Mouse (Mus musculus) kidney, postnatal 0 days (tissue): ENCODE data around the gene Fam135a. TPM values are rescaled to one million over a fixed set of nuclear protein-coding genes. Genes with fewer than 3 reads are reported as not detected.
A peak's percentile ranks its signal among the peaks of the same experiment; 100 is the strongest.

ENCODE experiments used
- ATAC-seq: fragments of 200-750 bp; cut with Nextera tagmentation; replicated peaks from 2 replicates; pipeline ENCODE4 v1.8.0; 2017; ENCODE audit warnings: low read depth, moderate number of reproducible peaks, moderate TSS enrichment, moderate library complexity; ENCODE audit not compliant: low FRiP score
- DNase-seq: peaks from one replicate; pipeline ENCODE4 v3.0.0-alpha.2; 2016; ENCODE audit warnings: low spot score
- H3K27ac ChIP-seq: fragments of 300-500 bp; sonication (generic); 2 replicates; pipeline ENCODE4 v1.5.1; 2014; ENCODE audit warnings: mild to moderate bottlenecking
- H3K27me3 ChIP-seq: fragments of 300-500 bp; sonication (generic); 2 replicates; pipeline ENCODE4 v1.6.1; 2014; ENCODE audit warnings: low read length, mixed read lengths; ENCODE audit not compliant: insufficient read depth
- H3K36me3 ChIP-seq: fragments of 300-500 bp; sonication (generic); 2 replicates; pipeline ENCODE4 v1.6.1; 2014; ENCODE audit warnings: low read length, mixed read lengths; ENCODE audit not compliant: insufficient read depth
- H3K4me1 ChIP-seq: fragments of 300-500 bp; sonication (generic); replicated peaks from 2 replicates; pipeline ENCODE4 v1.6.1; 2014; ENCODE audit warnings: antibody characterized with exemption, low read length, mixed read lengths; ENCODE audit not compliant: insufficient read depth
- H3K4me2 ChIP-seq: fragments of 300-500 bp; sonication (generic); 2 replicates; pipeline ENCODE4 v1.6.1; 2014; ENCODE audit warnings: mild to moderate bottlenecking, low read length, moderate library complexity, mixed read lengths
- H3K4me3 ChIP-seq: fragments of 300-500 bp; sonication (generic); replicated peaks from 2 replicates; pipeline ENCODE4 v1.5.1; 2014; ENCODE audit warnings: low read depth, low read length
- H3K9ac ChIP-seq: fragments of 300-500 bp; sonication (generic); 2 replicates; pipeline ENCODE4 v1.6.1; 2014; ENCODE audit warnings: low read depth, low read length
- H3K9me3 ChIP-seq: fragments of 300-500 bp; sonication (generic); replicated peaks from 2 replicates; pipeline ENCODE4 v1.6.1; 2016; ENCODE audit warnings: low read length, inconsistent platforms, mixed read lengths
- CTCF ChIP-seq: IDR thresholded peaks from 2 replicates; pipeline ENCODE4 v1.5.1; 2016; ENCODE audit warnings: antibody characterized with exemption, low read depth, mild to moderate bottlenecking, moderate library complexity
- WGBS: fragments of 180-500 bp; shearing (Covaris S2); extraction: QIAGEN DNeasy Blood & Tissue Kit; methylation state at CpG from one replicate; pipeline ENCODE4 v1.1.7; 2014; 5-methylcytosine and 5-hydroxymethylcytosine counted together
- polyA plus RNA-seq: library from polyadenylated mRNA; unstranded; fragments of >200 nt; fragmentation: Nextera tagmentation; extraction: Ambion mirVana; gene quantifications from 2 replicates; pipeline ENCODE4 v1.2.1, GENCODE M21; 2015

Gene Fam135a
- polyA plus RNA-seq, 1 experiment from 2014 or later, result 21.8 TPM

DNA sequence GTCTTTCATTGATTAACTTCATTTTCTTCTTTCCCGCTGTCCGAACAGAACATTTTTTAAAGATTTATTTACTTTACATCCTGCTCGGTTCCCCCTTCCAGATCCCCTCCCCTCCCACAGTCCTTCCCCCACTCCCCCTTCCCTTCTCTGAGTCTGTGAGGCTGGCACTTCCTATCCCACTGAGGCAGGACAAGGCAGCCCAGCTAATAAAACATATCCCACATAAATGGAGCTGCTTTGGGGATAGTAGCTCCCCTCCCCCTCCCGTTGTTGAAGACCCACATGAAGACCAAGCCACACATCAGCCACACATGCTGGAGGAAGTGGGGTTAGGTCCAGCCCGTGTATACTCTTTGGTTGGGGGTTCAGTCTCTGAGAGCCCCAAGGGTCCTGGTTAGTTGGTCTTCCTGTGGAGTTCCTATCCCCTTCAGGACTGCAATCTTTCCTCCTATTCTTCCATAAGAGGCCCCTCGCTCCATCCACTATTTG is 773 bp upstream of the Fam135a start:
- H3K4me1 ChIP-seq, result peaks cover 11% of the 10 kb centered on the region; the same call in 1 of the 2 replicates
- peak overlapping the region; percentile 58; the same call in 1 of the 2 replicates for H3K27ac ChIP-seq
- TF ChIP-seq CTCF, result no peak
- DNase-seq, result no peak
- H3K4me3 ChIP-seq, result peak overlapping the region; percentile 85
- H3K9me3 ChIP-seq, result no peaks in the 10 kb centered on the region
- no peak for ATAC-seq
- WGBS, result 50% methylated on average over 6 of the region's 6 CpGs
- no peaks in the 10 kb centered on the region for H3K36me3 ChIP-seq
- H3K4me2 ChIP-seq, result peak overlapping the region; percentile 89
- no peaks in the 10 kb centered on the region for H3K27me3 ChIP-seq
- peak overlapping the region; percentile 96 for H3K9ac ChIP-seq

DNA sequence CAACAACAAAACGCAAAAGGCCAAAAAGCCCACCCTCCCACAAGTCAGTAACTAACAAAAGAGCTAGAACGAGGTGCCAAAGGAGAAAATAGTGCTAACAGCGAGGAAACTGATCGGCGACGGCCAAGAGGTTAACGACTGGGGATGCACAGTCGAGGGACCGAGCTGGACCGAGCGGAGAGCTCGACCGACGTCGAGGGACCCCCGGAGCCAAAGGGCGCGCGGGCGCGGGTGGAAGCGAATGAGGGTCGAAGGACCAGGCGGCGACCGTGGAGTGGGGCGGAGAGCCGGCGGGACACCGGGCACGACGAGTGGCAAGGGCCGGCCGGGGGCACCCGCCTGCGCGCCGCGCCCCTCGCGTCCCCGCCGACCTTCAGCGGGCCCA is 608 bp downstream of the Fam135a start:
- no peaks in the 10 kb centered on the region for H3K9me3 ChIP-seq
- DNase-seq, result peak; percentile 46
- peak overlapping the region; percentile 89 for H3K4me2 ChIP-seq
- peak overlapping the region; percentile 85 for H3K4me3 ChIP-seq
- H3K27ac ChIP-seq, result peak overlapping the region; percentile 77
- TF ChIP-seq CTCF, result no peak
- no peaks in the 10 kb centered on the region for H3K27me3 ChIP-seq
- ATAC-seq, result peak; percentile 35
- H3K4me1 ChIP-seq, result peaks cover 11% of the 10 kb centered on the region; the same call in 1 of the 2 replicates
- peak overlapping the region; percentile 96 for H3K9ac ChIP-seq
- 0 out of 2 replicates have a peak, but pooled peaks cover 1% of the 10 kb centered on the region for H3K36me3 ChIP-seq
- WGBS, result under 1% methylated on average over 38 of the region's 44 CpGs

- no peak overlapping the region for H3K9ac ChIP-seq
- H3K27me3 ChIP-seq, result no peaks in the 10 kb centered on the region
- peaks cover 11% of the 10 kb centered on the region; the same call in 1 of the 2 replicates for H3K4me1 ChIP-seq
- WGBS, result 42% methylated on average over 8 of the region's 8 CpGs
- TF ChIP-seq CTCF, result no peak
- no peak overlapping the region for H3K4me3 ChIP-seq
- H3K4me2 ChIP-seq, result no peak overlapping the region
- no peak overlapping the region for H3K27ac ChIP-seq
- DNase-seq (no peak), ATAC-seq (no peak)
- H3K36me3 ChIP-seq, result 0 out of 2 replicates have a peak, but pooled peaks cover 4% of the 10 kb centered on the region
- no peaks in the 10 kb centered on the region for H3K9me3 ChIP-seq
Measured at GRCm38 (mm10) chr1:24097541-24097940, 2.6 kb downstream of the Fam135a start.

- H3K4me3 ChIP-seq, result no peak overlapping the region
- ATAC-seq (no peak), DNase-seq (no peak)
- no peaks in the 10 kb centered on the region for H3K27me3 ChIP-seq
- no peak for TF ChIP-seq CTCF
- no peaks in the 10 kb centered on the region for H3K9me3 ChIP-seq
- 95% methylated on average over 7 of the region's 7 CpGs for WGBS
- no peak overlapping the region for H3K27ac ChIP-seq
- 0 out of 2 replicates have a peak, but pooled peaks cover 5% of the 10 kb centered on the region for H3K4me1 ChIP-seq
- no peak overlapping the region for H3K9ac ChIP-seq
- no peak overlapping the region for H3K4me2 ChIP-seq
- H3K36me3 ChIP-seq, result 0 out of 2 replicates have a peak, but pooled peaks cover 4% of the 10 kb centered on the region
Measured at GRCm38 (mm10) chr1:24092414-24092813, 7.7 kb downstream of the Fam135a start.

DNA sequence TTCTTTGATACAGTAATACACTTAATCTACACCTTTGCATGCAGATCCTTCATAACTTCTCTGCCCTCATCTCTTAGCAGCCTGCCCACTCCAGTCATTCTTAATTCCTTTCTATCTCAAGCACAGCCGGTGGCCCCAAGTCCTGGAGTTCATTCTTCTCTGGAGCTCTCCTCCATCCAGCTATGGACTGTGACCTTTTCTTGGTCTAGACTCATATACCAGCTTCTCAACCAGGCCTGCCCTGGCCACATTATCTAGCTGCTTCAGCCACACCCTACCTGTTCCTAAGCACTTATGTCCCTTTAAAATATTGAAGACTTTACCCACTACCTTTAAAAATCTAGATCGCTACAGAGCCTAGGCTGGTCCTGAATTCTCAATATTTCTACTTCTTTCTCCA is 9.5 kb downstream of the Fam135a start:
- no peak overlapping the region for H3K9ac ChIP-seq
- no peaks in the 10 kb centered on the region for H3K9me3 ChIP-seq
- H3K36me3 ChIP-seq, result 0 out of 2 replicates have a peak, but pooled peaks cover 4% of the 10 kb centered on the region
- H3K27me3 ChIP-seq, result no peaks in the 10 kb centered on the region
- no peak overlapping the region for H3K27ac ChIP-seq
- no peaks in the 10 kb centered on the region for H3K4me1 ChIP-seq
- DNase-seq (no peak), ATAC-seq (no peak)
- no peak overlapping the region for H3K4me3 ChIP-seq
- WGBS, result 93% methylated on average over 2 of the region's 2 CpGs
- no peak for TF ChIP-seq CTCF
- no peak overlapping the region for H3K4me2 ChIP-seq

- TF ChIP-seq CTCF, result no peak
- Histone ChIP-seq H3K4me3 (no peak overlapping the region), H3K36me3 (0 out of 2 replicates have a peak, but pooled peaks cover 4% of the 10 kb centered on the region), H3K9ac (no peak overlapping the region), H3K27me3 (no peaks in the 10 kb centered on the region), H3K27ac (no peak overlapping the region), H3K4me2 (no peak overlapping the region), H3K4me1 (no peaks in the 10 kb centered on the region), H3K9me3 (no peaks in the 10 kb centered on the region)
- WGBS, result 68% methylated on average over 5 of the region's 5 CpGs
- no peak for ATAC-seq
- DNase-seq, result no peak
Measured at GRCm38 (mm10) chr1:24090094-24090493, 10.0 kb downstream of the Fam135a start.

DNA sequence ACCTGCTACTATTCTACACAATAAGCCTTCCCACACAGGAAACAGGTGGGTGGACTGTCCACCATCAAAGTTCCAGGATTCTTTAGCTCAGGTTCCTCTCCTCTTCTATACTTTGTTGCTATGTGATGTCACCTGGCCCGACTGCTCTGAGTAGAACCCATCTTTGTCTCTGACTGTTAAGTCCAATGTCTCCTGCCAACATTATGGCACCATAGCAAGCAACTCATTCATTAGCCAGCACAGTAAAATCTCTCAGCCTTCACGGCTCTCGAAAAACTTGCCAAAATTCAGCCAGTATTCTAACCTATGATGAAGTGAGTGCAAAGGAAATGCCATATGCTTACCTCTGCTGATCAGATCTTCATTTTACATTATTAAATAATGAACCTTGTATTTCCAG is 14.0 kb downstream of the Fam135a start:
- 86% methylated on average over 3 of the region's 3 CpGs for WGBS
- ATAC-seq (no peak), DNase-seq (no peak)
- H3K9ac ChIP-seq, result no peak overlapping the region
- H3K27me3 ChIP-seq, result no peaks in the 10 kb centered on the region
- TF ChIP-seq CTCF, result no peak
- no peak overlapping the region for H3K27ac ChIP-seq
- no peak overlapping the region for H3K4me2 ChIP-seq
- no peaks in the 10 kb centered on the region for H3K36me3 ChIP-seq
- no peaks in the 10 kb centered on the region for H3K4me1 ChIP-seq
- no peak overlapping the region for H3K4me3 ChIP-seq
- no peaks in the 10 kb centered on the region for H3K9me3 ChIP-seq
